Mouse (Mus musculus): Measurements from ENCODE around the gene Baiap2.

DNA sequence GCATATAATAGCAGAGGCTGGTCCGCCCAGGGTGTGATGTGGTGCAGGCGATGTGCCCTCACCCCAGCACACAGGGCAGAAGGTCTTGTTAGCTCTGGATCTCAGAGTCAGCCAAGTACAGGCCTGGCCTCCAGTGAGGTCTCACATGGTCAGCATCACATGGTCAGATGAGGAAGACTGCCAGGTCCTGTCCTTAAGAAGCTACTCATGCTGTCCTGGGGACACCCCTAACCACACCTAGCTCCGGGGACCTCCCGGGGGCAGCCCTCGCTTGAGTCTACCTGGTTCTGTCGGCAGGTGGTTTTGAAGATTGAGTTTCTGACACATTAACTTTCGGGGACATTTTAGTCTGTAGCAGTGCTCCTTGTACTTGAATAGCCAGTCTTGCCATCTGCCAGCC, 45.8 kb downstream of the Baiap2 start:
- TF ChIP-seq CTCF (IDR thresholded peaks at IDR 0.05; ENCODE audit: low read depth, low read length), result no peak
- TF ChIP-seq POLR2A (IDR thresholded peaks at IDR 0.05; ENCODE audit: extremely low read depth, insufficient read depth, low read length), result no peak
